Mouse (Mus musculus) olfactory bulb, adult 2 months (tissue): Measurements from ENCODE around the gene Tmem234. TPM values are rescaled to one million over a fixed set of nuclear protein-coding genes. Genes with fewer than 3 reads are reported as not detected.

Experiments
- H3K27ac ChIP-seq: fragments of 200-500 bp; 2 replicates; pipeline ENCODE4 v1.5.1; 2012; ENCODE audit warnings: low read depth, low read length; ENCODE audit not compliant: insufficient read depth
- H3K4me1 ChIP-seq: fragments of 200-500 bp; 2 replicates; pipeline ENCODE4 v1.6.1; 2012; ENCODE audit warnings: low read length; ENCODE audit not compliant: control insufficient read depth, insufficient read depth
- H3K4me3 ChIP-seq: fragments of 200-500 bp; 2 replicates; pipeline ENCODE4 v1.5.1; 2012; ENCODE audit warnings: mild to moderate bottlenecking, low read depth, low read length, moderate library complexity; ENCODE audit not compliant: insufficient read depth
- CTCF ChIP-seq: fragments of 200-500 bp; IDR thresholded peaks from 2 replicates; pipeline ENCODE4 v1.5.1; 2012; ENCODE audit warnings: low read depth, mild to moderate bottlenecking, low read length, moderate library complexity; ENCODE audit not compliant: insufficient read depth
- POLR2A ChIP-seq: fragments of 200-500 bp; IDR thresholded peaks from 2 replicates; pipeline ENCODE4 v1.6.1; 2012; ENCODE audit warnings: mild to moderate bottlenecking, low read depth, low read length, moderate library complexity; ENCODE audit not compliant: insufficient read depth
- WGBS: fragments of 180-500 bp; shearing (Covaris S2); methylation state at CpG from one replicate; pipeline ENCODE4 v1.1.7; 2018; 5-methylcytosine and 5-hydroxymethylcytosine counted together
- polyA plus RNA-seq: library from polyadenylated mRNA; stranded (reverse); fragments of >200 nt; gene quantifications from 2 replicates; pipeline ENCODE4 v1.2.4, GENCODE M21; 2012; ENCODE audit warnings: low replicate concordance; ENCODE audit not compliant: missing spikeins, insufficient read depth, insufficient read length

Tmem234 gene
- polyA plus RNA-seq, 1 experiment: 500 TPM

DNA sequence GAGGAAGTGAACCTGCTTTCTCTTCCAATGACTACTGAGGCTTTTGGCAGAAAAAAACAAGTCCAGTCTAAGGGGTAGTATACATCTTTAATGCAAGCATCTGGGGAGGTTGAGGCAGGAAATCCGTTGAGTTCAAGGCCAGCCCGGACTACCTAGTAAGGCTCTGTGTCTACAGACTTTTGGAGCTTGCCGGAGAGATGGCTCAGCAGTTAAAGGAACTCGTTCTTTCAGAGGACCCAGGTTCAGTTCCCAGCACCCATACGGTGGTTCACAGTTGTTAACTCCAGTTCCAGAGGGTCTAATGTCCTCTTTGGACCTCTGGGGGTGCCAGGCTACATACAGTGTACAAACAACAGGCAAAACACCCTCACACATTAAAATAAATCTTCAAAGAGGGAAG is 17.6 kb downstream of the Tmem234 start:
- H3K4me3 ChIP-seq: peak overlapping the region; percentile 60
- 96% methylated on average over 5 of the region's 5 CpGs for WGBS
- no peak overlapping the region for H3K27ac ChIP-seq
- TF ChIP-seq CTCF (no peak), POLR2A (no peak)
- H3K4me1 ChIP-seq: peaks cover 24% of the 10 kb centered on the region

DNA sequence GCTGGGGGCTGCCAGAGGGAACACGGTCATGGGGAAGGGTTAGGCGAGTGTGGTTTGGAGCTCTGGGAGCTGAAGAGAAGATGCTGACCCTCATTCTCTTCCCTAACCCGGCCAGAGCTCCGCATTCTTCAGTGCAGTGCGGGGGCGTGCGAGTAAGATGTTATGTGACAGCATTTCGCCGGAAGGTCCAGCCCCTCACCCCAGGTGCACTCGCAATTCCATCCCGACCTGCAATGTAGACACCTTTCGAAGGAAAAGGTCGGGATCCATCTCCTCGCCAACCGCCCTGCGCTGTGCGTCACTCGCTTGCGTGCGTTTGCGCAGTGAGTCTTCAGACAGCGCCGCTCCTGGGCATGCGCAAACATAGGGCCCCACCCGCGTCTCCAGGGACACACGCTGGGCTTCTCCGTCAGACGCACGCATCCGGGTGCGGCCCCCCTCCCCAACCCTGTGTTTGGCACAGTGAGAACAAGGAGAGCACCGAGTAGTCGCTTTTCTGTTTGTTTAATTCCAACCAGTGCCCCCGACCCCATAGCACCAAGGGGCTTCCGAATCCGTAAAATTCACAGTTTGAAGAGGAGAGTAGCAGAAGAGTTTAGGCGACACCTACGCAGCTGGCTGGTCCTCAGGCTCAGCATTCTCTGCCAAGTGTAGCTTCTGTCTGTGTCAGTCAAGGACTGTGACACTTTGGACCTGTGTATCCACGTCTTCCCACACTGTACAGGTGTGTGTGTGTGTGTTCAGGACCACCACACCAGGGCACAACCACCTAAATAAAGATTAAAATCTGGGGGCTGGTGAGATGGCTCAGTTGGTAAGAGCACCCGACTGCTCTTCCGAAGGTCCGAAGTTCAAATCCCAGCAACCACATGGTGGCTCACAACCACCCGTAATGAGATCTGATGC is 18.6 kb downstream of the Tmem234 start, which contains the start of gene Iqcc:
Iqcc (minus strand) TSS at position 314 of the 906 bp plus-strand sequence.
- Histone ChIP-seq H3K4me3 (peak within 1 kb of the TSS; percentile 60), H3K27ac (peak within 1 kb of the TSS; percentile 91), H3K4me1 (peaks cover 24% of the 10 kb centered on the region)
- TF ChIP-seq CTCF (no peak), POLR2A (peak; percentile 97)
- WGBS: 3% methylated on average over 44 of the region's 44 CpGs

DNA sequence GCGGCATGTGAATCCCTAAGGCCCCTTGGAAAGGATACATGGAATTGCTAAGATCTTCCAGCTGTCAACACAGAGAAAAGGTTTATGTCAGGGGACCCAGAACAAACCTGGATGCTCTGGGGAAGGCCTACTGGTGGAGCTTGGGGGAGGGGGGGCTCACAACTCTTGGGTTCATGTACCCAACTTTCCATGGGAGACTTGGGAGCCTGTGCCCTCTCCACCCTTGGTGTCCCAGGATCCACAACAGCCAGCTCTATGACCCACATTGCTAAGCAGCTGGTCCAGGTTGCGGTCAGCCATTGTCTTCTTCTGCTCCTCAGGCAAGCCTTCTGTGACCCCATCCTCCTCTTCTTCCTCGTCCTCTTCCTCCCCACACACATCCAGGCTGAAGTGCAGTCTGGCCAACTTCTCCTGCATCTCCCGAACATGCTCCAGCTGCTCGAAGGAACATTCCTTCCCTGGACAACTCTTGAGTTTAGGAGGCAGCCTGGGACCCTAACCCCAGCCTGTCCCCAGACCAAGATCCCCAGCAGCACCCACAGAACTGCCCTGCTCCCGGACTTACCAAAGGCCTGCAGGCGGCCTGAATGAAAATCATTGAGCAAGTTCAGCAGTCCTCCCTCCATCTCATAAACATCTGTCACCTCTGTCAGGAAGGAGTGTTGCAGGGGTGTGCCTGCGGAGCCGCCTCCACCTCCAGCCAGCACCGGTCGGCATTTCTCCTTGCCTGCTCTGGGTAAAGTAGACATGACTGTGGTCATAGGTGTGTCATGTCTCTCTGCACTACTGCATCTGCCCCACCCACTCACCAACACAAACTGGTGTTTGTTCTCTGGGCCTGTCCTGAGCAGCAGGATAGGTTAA is 20.2 kb downstream of the Tmem234 start:
- WGBS: 87% methylated on average over 11 of the region's 11 CpGs
- Histone ChIP-seq H3K27ac (no peak overlapping the region), H3K4me3 (no peak overlapping the region), H3K4me1 (peaks cover 34% of the 10 kb centered on the region)
- TF ChIP-seq CTCF (no peak), POLR2A (no peak)

DNA sequence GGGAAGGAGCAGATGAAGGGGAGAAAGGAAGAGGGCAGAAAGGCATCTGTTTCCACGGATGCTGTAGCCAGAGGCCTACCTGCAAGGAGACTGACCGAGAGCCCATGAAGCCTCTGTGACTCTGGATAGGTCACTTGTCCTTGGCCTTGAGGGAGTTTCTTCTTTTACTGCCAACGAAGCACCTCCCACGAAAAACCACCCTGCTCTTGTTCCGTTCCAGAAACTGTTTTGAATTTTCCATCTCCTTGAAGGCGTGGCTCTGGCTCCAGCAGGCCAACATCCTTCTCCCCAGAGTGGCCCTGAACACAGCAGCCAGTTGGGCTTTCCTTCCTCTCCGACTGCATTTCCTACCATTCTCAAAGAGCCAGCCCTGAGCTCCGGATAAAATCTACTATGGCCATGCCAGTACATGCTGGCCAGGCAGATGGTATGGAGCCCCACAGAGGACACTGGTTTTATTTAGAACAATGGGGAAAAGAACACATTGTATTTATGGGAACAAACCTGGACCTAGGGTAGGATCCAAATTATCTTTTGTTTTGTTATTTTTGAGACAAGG is 20.9 kb downstream of the Tmem234 start:
- Histone ChIP-seq H3K4me3 (no peak overlapping the region), H3K27ac (no peak overlapping the region), H3K4me1 (peaks cover 37% of the 10 kb centered on the region)
- TF ChIP-seq CTCF: no peak
- no peak for TF ChIP-seq POLR2A
- WGBS: 64% methylated on average over 8 of the region's 8 CpGs

- TF ChIP-seq POLR2A (no peak), CTCF (no peak)
- H3K27ac ChIP-seq: peak overlapping the region; percentile 85
- 66% methylated on average over 11 of the region's 11 CpGs for WGBS
- H3K4me1 ChIP-seq: peaks cover 37% of the 10 kb centered on the region
- peak overlapping the region; percentile 91 for H3K4me3 ChIP-seq
These were observed 21.8 kb downstream of the Tmem234 start for GRCm38 (mm10) chr4:129622120-129622802.

DNA sequence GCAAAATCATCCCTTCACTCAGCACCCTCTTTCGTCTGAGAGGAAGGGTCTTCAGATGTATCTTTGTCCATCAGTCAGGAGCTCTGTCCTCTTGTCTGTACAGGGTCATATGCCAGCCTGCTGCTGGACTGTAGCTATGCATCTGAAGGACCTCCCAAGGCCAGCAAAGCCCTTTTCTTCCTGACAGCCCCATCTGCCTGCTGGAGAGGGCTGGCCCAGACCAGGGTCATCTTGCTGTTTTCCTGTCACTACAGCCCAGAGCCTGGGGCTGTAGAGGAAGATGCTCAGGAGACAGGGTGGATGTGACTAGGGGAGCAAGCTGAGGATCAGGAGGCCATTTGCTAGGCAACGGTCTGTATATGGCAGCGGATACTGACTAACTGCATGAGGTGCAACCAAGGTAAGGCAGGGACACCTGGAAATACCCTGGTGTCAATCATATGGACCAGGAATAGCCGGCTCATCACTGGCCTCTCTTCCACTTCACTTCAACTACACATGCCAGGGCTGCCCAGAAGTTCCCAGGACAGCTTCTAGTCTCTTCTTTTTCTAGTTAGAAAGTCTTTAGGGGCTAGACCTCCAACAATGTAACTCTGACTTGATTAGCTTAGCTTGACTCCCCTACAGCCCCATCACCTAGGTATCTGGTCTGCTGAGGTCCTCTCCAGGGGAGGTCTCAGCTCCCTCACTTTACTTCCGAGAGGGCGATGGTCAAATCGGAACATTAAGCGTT is 22.5 kb downstream of the Tmem234 start:
- TF ChIP-seq CTCF (no peak), POLR2A (no peak)
- peak overlapping the region; percentile 91 for H3K4me3 ChIP-seq
- H3K27ac ChIP-seq: peak overlapping the region; percentile 85
- peaks cover 34% of the 10 kb centered on the region for H3K4me1 ChIP-seq
- 11% methylated on average over 8 of the region's 8 CpGs for WGBS

- Histone ChIP-seq H3K4me1 (peaks cover 32% of the 10 kb centered on the region), H3K4me3 (peak within 1 kb of the TSS; percentile 91), H3K27ac (peak within 1 kb of the TSS; percentile 98)
- under 1% methylated on average over 10 of the region's 10 CpGs for WGBS
- TF ChIP-seq POLR2A (0 out of 2 replicates have a peak, but pooled peaks have one; percentile 27), CTCF (no peak)
These were observed 23.2 kb downstream of the Tmem234 start, which contains the start of gene Ccdc28b for GRCm38 (mm10) chr4:129623681-129624091. Gene Ccdc28b, minus strand, starts transcription at chr4:129623947.

GRCm38 (mm10) chr4:129624281-129625028 is 24.0 kb downstream of the Tmem234 start:
- Histone ChIP-seq H3K4me1 (peaks cover 32% of the 10 kb centered on the region), H3K4me3 (peak overlapping the region; percentile 91), H3K27ac (peak overlapping the region; percentile 98)
- TF ChIP-seq CTCF (no peak), POLR2A (peak; percentile 79)
- WGBS: under 1% methylated on average over 18 of the region's 18 CpGs
